Mouse (Mus musculus) neural tube, embryonic 11.5 days (tissue): ENCODE results near the gene Reep3. TPM values are rescaled to one million over a fixed set of nuclear protein-coding genes. Genes with fewer than 3 reads are reported as not detected.

Experiments
- ATAC-seq: fragments of 200-750 bp; cut with Nextera tagmentation; 2 replicates; pipeline ENCODE4 v1.8.0; 2017; ENCODE audit warnings: moderate number of reproducible peaks, mild to moderate bottlenecking, moderate TSS enrichment, moderate library complexity; ENCODE audit not compliant: insufficient read depth, low FRiP score, low TSS enrichment
- DNase-seq: peaks from one replicate; pipeline ENCODE4 v3.0.0-alpha.2; 2015; ENCODE audit warnings: low spot score
- H3K27ac ChIP-seq: fragments of 300-500 bp; sonication (generic); 2 replicates; pipeline ENCODE4 v1.5.1; 2014; ENCODE audit warnings: low read depth, mild to moderate bottlenecking, low read length
- H3K27me3 ChIP-seq: fragments of 300-500 bp; sonication (generic); 2 replicates; pipeline ENCODE4 v1.6.1; 2014; ENCODE audit warnings: mild to moderate bottlenecking, low read length, mixed read lengths; ENCODE audit not compliant: control insufficient read depth, insufficient read depth
- H3K36me3 ChIP-seq: fragments of 300-500 bp; sonication (generic); 2 replicates; pipeline ENCODE4 v1.6.1; 2014; ENCODE audit warnings: mild to moderate bottlenecking, low read length, moderate library complexity, mixed read lengths; ENCODE audit not compliant: control insufficient read depth, insufficient read depth
- H3K4me1 ChIP-seq: fragments of 300-500 bp; sonication (generic); 2 replicates; pipeline ENCODE4 v1.6.1; 2014; ENCODE audit warnings: low read length, mixed read lengths; ENCODE audit not compliant: control insufficient read depth, insufficient read depth
- H3K4me2 ChIP-seq: fragments of 300-500 bp; sonication (generic); 2 replicates; pipeline ENCODE4 v1.6.1; 2014; ENCODE audit warnings: low read depth, mild to moderate bottlenecking, moderate library complexity
- H3K4me3 ChIP-seq: fragments of 300-500 bp; sonication (generic); 2 replicates; pipeline ENCODE4 v1.5.1; 2014; ENCODE audit warnings: low read depth, low read length
- H3K9ac ChIP-seq: fragments of 300-500 bp; sonication (generic); 2 replicates; pipeline ENCODE4 v1.6.1; 2014; ENCODE audit warnings: mild to moderate bottlenecking, low read length
- H3K9me3 ChIP-seq: fragments of 300-500 bp; sonication (generic); 2 replicates; pipeline ENCODE4 v1.6.1; 2016; ENCODE audit warnings: low read length; ENCODE audit not compliant: control insufficient read depth
- WGBS: fragments of 180-500 bp; shearing (Covaris S2); extraction: QIAGEN DNeasy Blood & Tissue Kit; methylation state at CpG from one replicate; pipeline ENCODE4 v1.1.7; 2014; 5-methylcytosine and 5-hydroxymethylcytosine counted together
- polyA plus RNA-seq: library from polyadenylated mRNA; unstranded; fragments of >200 nt; fragmentation: Nextera tagmentation; extraction: Ambion mirVana; gene quantifications from 2 replicates; pipeline ENCODE4 v1.2.1, GENCODE M21; 2014

The Reep3 gene
- polyA plus RNA-seq, 1 experiment from 2014 or later = 40.6 TPM

- no peak overlapping the region for H3K27ac ChIP-seq
- ATAC-seq = no peak
These were observed 30.3 kb downstream of the Reep3 start for GRCm38 (mm10) chr10:67066421-67066820.

GRCm38 (mm10) chr10:67065927-67066326, 30.8 kb downstream of the Reep3 start:
- H3K27ac ChIP-seq = 0 out of 2 replicates have a peak overlapping the region, but pooled peaks have one; percentile 14
- ATAC-seq = 0 out of 2 replicates have a peak, but pooled peaks have one; percentile 27
- H3K4me1 ChIP-seq = peaks cover 11% of the 10 kb centered on the region

More at GRCm38 (mm10) chr10:67066421-67066820, 30.3 kb downstream of the Reep3 start:
- Histone ChIP-seq H3K36me3 (no peaks in the 10 kb centered on the region), H3K4me1 (peaks cover 10% of the 10 kb centered on the region), H3K4me3 (no peak overlapping the region), H3K4me2 (no peak overlapping the region), H3K9ac (no peak overlapping the region), H3K27me3 (no peaks in the 10 kb centered on the region), H3K9me3 (no peaks in the 10 kb centered on the region)
- no peak for DNase-seq
- WGBS = 85% methylated on average over 3 of the region's 3 CpGs

GRCm38 (mm10) chr10:67065277-67065887, 31.4 kb downstream of the Reep3 start:
- no peak overlapping the region for H3K4me2 ChIP-seq

More at GRCm38 (mm10) chr10:67065927-67066326, 30.8 kb downstream of the Reep3 start:
- Histone ChIP-seq H3K4me2 (no peak overlapping the region), H3K27me3 (no peaks in the 10 kb centered on the region), H3K36me3 (no peaks in the 10 kb centered on the region), H3K9ac (0 out of 2 replicates have a peak overlapping the region, but pooled peaks have one; percentile 26), H3K4me3 (no peak overlapping the region), H3K9me3 (no peaks in the 10 kb centered on the region)
- no peak for DNase-seq
- WGBS = 54% methylated on average over 5 of the region's 5 CpGs

GRCm38 (mm10) chr10:67061823-67062222, 34.9 kb downstream of the Reep3 start:
- no peaks in the 10 kb centered on the region; the same call in 1 of the 2 replicates for H3K36me3 ChIP-seq
- H3K4me3 ChIP-seq = no peak overlapping the region
- no peaks in the 10 kb centered on the region for H3K27me3 ChIP-seq
- no peak overlapping the region for H3K4me2 ChIP-seq
- H3K4me1 ChIP-seq = peaks cover 11% of the 10 kb centered on the region
- no peak for DNase-seq
- 67% methylated on average over 4 of the region's 4 CpGs for WGBS
- H3K9ac ChIP-seq = no peak overlapping the region
- H3K9me3 ChIP-seq = no peaks in the 10 kb centered on the region
- no peak for ATAC-seq
- H3K27ac ChIP-seq = peak overlapping the region; percentile 69

More at GRCm38 (mm10) chr10:67065277-67065887, 31.4 kb downstream of the Reep3 start:
- DNase-seq (no peak), ATAC-seq (no peak)
- Histone ChIP-seq H3K36me3 (no peaks in the 10 kb centered on the region), H3K27ac (0 out of 2 replicates have a peak overlapping the region, but pooled peaks have one; percentile 14), H3K27me3 (no peaks in the 10 kb centered on the region), H3K4me1 (peaks cover 11% of the 10 kb centered on the region), H3K9me3 (no peaks in the 10 kb centered on the region), H3K4me3 (no peak overlapping the region), H3K9ac (no peak overlapping the region)
- WGBS = 88% methylated on average over 7 of the region's 7 CpGs

GRCm38 (mm10) chr10:67061367-67061801, 35.4 kb downstream of the Reep3 start:
- 0 out of 2 replicates have a peak, but pooled peaks have one; percentile 48 for ATAC-seq
- no peaks in the 10 kb centered on the region for H3K9me3 ChIP-seq
- no peak overlapping the region for H3K4me3 ChIP-seq
- DNase-seq = peak; percentile 63
- peaks cover 11% of the 10 kb centered on the region for H3K4me1 ChIP-seq
- WGBS = 43% methylated on average over 10 of the region's 10 CpGs
- H3K36me3 ChIP-seq = no peaks in the 10 kb centered on the region; the same call in 1 of the 2 replicates
- H3K27ac ChIP-seq = peak overlapping the region; percentile 69
- no peak overlapping the region for H3K4me2 ChIP-seq
- no peaks in the 10 kb centered on the region for H3K27me3 ChIP-seq
- H3K9ac ChIP-seq = no peak overlapping the region

- DNase-seq (no peak), ATAC-seq (no peak)
- Histone ChIP-seq H3K9ac (no peak overlapping the region), H3K36me3 (no peaks in the 10 kb centered on the region; the same call in 1 of the 2 replicates), H3K4me1 (peaks cover 11% of the 10 kb centered on the region), H3K9me3 (no peaks in the 10 kb centered on the region), H3K4me2 (no peak overlapping the region), H3K4me3 (no peak overlapping the region), H3K27me3 (no peaks in the 10 kb centered on the region), H3K27ac (no peak overlapping the region)
- WGBS = 84% methylated on average over 6 of the region's 6 CpGs
These were observed 38.0 kb downstream of the Reep3 start for GRCm38 (mm10) chr10:67058702-67059101.

GRCm38 (mm10) chr10:67058297-67058696, 38.4 kb downstream of the Reep3 start:
- H3K9me3 ChIP-seq = no peaks in the 10 kb centered on the region
- ATAC-seq (no peak), DNase-seq (no peak)
- no peaks in the 10 kb centered on the region; the same call in 1 of the 2 replicates for H3K36me3 ChIP-seq
- no peak overlapping the region for H3K9ac ChIP-seq
- H3K4me2 ChIP-seq = no peak overlapping the region
- H3K27me3 ChIP-seq = no peaks in the 10 kb centered on the region
- H3K4me1 ChIP-seq = peaks cover 11% of the 10 kb centered on the region
- no peak overlapping the region for H3K4me3 ChIP-seq
- 84% methylated on average over 7 of the region's 7 CpGs for WGBS
- H3K27ac ChIP-seq = no peak overlapping the region

- H3K9ac ChIP-seq = no peak overlapping the region
- ATAC-seq = no peak
- DNase-seq = no peak
- H3K27me3 ChIP-seq = no peaks in the 10 kb centered on the region
- no peaks in the 10 kb centered on the region; the same call in 1 of the 2 replicates for H3K36me3 ChIP-seq
- no peaks in the 10 kb centered on the region for H3K9me3 ChIP-seq
- H3K4me1 ChIP-seq = peaks cover 11% of the 10 kb centered on the region
- H3K4me2 ChIP-seq = no peak overlapping the region
- H3K4me3 ChIP-seq = no peak overlapping the region
- no peak overlapping the region for H3K27ac ChIP-seq
- WGBS = 94% methylated on average over 6 of the region's 6 CpGs
These were observed 39.0 kb downstream of the Reep3 start for GRCm38 (mm10) chr10:67057696-67058095.

GRCm38 (mm10) chr10:67057208-67057607, 39.5 kb downstream of the Reep3 start:
- no peak for DNase-seq
- H3K9ac ChIP-seq = no peak overlapping the region
- H3K27me3 ChIP-seq = no peaks in the 10 kb centered on the region
- H3K27ac ChIP-seq = no peak overlapping the region
- peaks cover 13% of the 10 kb centered on the region for H3K4me1 ChIP-seq
- no peak overlapping the region for H3K4me3 ChIP-seq
- H3K4me2 ChIP-seq = no peak overlapping the region
- no peaks in the 10 kb centered on the region; the same call in 1 of the 2 replicates for H3K36me3 ChIP-seq
- no peak for ATAC-seq
- no peaks in the 10 kb centered on the region for H3K9me3 ChIP-seq
